Mouse (Mus musculus) myocyte (in vitro differentiated cells): ENCODE results near the gene Asah2. TPM values are rescaled to one million over a fixed set of nuclear protein-coding genes. Genes with fewer than 3 reads are reported as not detected.
"Not testable (repeated sequence)": the region's sequence is repeated elsewhere in the genome, so short reads cannot be mapped to it uniquely, and the experiment has no call there.

Experiments used
- H3K27me3 ChIP-seq: one replicate; pipeline ENCODE4 v1.6.1; 2011; ENCODE audit not compliant: control insufficient read depth, insufficient read depth, insufficient read length
- H3K36me3 ChIP-seq: one replicate; pipeline ENCODE4 v1.6.1; 2011; ENCODE audit not compliant: control insufficient read depth, insufficient read depth
- H3K4me2 ChIP-seq: one replicate; pipeline ENCODE4 v1.6.1; 2011; ENCODE audit warnings: low read depth, control low read depth
- H3K4me3 ChIP-seq: one replicate; pipeline ENCODE4 v1.5.1; 2011; ENCODE audit warnings: mild to moderate bottlenecking, control low read depth, moderate library complexity
- H3K79me2 ChIP-seq: one replicate; pipeline ENCODE4 v1.6.1; 2011; ENCODE audit not compliant: control insufficient read depth, insufficient read depth
- H3ac ChIP-seq: one replicate; pipeline ENCODE4 v1.6.1; 2011; ENCODE audit not compliant: control insufficient read depth, insufficient read length
- CEBPB ChIP-seq: IDR thresholded peaks from 2 replicates; pipeline ENCODE4 v1.6.1; 2011; ENCODE audit warnings: mild to moderate bottlenecking, moderate library complexity; ENCODE audit not compliant: poor library complexity, insufficient read depth, severe bottlenecking
- E2F4 ChIP-seq: IDR thresholded peaks from one replicate; pipeline ENCODE4 v1.6.1; 2011; ENCODE audit warnings: mild to moderate bottlenecking, control low read depth, moderate library complexity; ENCODE audit not compliant: insufficient read depth
- MAX ChIP-seq: IDR thresholded peaks from one replicate; pipeline ENCODE4 v1.6.1; 2011; ENCODE audit warnings: low read depth, mild to moderate bottlenecking, control low read depth
- MYOD1 ChIP-seq, 3 experiments: IDR thresholded peaks; one replicate each; pipeline ENCODE4 v1.6.1; 2011; ENCODE audit warnings: control low read depth in 2 of 3, low read depth in 2 of 3, mild to moderate bottlenecking in 2 of 3, moderate library complexity in 1 of 3; ENCODE audit not compliant: insufficient read length in 2 of 3, control insufficient read depth in 1 of 3
- MYOG ChIP-seq, 3 experiments: IDR thresholded peaks; one replicate each; pipeline ENCODE4 v1.6.1; 2011; ENCODE audit warnings: control low read depth in 2 of 3, low read depth in 2 of 3, mild to moderate bottlenecking in 2 of 3; ENCODE audit not compliant: insufficient read length in 2 of 3, control insufficient read depth in 1 of 3, insufficient read depth in 1 of 3
- POLR2A ChIP-seq: IDR thresholded peaks from one replicate; pipeline ENCODE4 v1.6.1; 2011; ENCODE audit warnings: low read depth, mild to moderate bottlenecking, control low read depth, moderate library complexity; ENCODE audit not compliant: insufficient read length
- POLR2AphosphoS2 ChIP-seq: IDR thresholded peaks from one replicate; pipeline ENCODE4 v1.6.1; 2011; ENCODE audit warnings: low read depth, control low read depth; ENCODE audit not compliant: insufficient read length
- REST ChIP-seq: IDR thresholded peaks from one replicate; pipeline ENCODE4 v1.6.1; 2011; ENCODE audit warnings: mild to moderate bottlenecking, control low read depth, moderate library complexity; ENCODE audit not compliant: insufficient read depth, insufficient read length
- SRF ChIP-seq: IDR thresholded peaks from one replicate; pipeline ENCODE4 v1.6.1; 2011; ENCODE audit warnings: low read depth; ENCODE audit not compliant: control insufficient read depth, insufficient read length
- TCF12 ChIP-seq: IDR thresholded peaks from one replicate; pipeline ENCODE4 v1.6.1; 2011; ENCODE audit warnings: mild to moderate bottlenecking, control low read depth; ENCODE audit not compliant: poor library complexity, insufficient read depth, severe bottlenecking
- TCF3 ChIP-seq: IDR thresholded peaks from one replicate; pipeline ENCODE4 v1.6.1; 2011; ENCODE audit warnings: low read depth, control low read depth; ENCODE audit not compliant: insufficient read length
- USF1 ChIP-seq: IDR thresholded peaks from one replicate; pipeline ENCODE4 v1.6.1; 2011; ENCODE audit warnings: low read depth, mild to moderate bottlenecking, control low read depth, moderate library complexity
- polyA plus RNA-seq: library from polyadenylated mRNA; unstranded; fragments of >200 nt; fragmentation: generic; extraction: Trizol; gene quantifications from one replicate; pipeline ENCODE4 v1.2.1, GENCODE M21; 2012; ENCODE audit warnings: missing spikeins

Asah2 gene
- polyA plus RNA-seq, 1 experiment = 1.1 TPM

DNA sequence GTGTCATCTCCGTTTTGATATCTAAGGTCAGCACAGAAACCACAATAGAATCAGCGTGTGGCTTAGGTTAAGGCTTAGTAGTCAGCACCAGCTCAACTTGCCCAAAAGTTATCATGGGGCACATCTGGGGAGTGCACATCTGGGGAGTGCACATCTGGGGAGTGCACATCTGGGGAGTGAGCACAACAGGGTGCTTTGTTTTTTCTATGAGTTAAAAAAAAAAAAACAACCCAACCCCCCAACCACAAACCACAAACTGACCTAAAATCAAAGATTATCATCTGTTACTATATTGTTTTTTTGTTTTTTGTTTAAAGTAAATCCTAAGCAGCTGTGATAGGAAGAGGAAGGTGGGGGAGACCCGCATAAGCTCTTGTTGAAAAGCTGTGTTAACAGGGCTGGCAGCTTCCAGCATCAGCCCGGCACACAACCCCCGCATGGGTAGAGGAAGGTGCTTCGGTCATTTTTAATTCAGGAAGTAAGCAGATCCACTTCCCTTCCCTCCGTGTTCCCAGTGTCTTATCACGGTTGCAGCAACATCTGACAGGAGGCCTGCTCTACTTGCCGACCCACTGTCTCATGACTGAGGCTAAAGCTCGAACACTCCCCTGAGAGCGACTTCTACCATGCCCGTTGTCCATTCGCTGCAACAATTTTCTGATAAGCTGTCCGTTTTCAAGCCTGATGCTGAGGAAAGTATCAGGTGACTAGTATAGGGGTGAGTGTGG is 30.5 kb upstream of the Asah2 start:
- no peaks in the 10 kb centered on the region for H3K27me3 ChIP-seq
- no peak overlapping the region for H3K4me2 ChIP-seq
- no peaks in the 10 kb centered on the region for H3K79me2 ChIP-seq
- no peak overlapping the region for H3K4me3 ChIP-seq
- TF ChIP-seq MAX (no peak), POLR2AphosphoS2 (no peak)
- H3K36me3 ChIP-seq = peaks cover 3% of the 10 kb centered on the region
- no peak overlapping the region for H3ac ChIP-seq

DNA sequence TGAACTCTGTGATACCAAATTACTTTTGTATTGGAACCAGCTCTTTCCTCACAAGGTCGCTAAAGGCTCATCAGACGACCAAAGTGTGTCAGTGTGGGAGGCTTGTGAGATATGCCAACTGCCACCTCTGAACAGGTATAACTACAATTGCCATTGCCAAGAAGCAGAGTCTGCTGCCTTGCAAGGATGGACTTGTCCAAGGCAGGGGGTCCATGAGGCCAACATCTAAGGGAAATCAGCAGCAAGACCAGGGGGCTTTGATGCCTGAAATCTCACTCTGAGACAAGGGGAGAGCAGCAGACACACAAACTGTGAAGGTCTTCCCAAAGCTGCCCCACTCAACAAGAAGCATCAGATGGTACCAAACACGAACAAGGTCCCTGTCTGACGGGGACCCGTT is 29.9 kb upstream of the Asah2 start:
- Histone ChIP-seq H3K79me2 (no peaks in the 10 kb centered on the region), H3K4me3 (no peak overlapping the region), H3K27me3 (no peaks in the 10 kb centered on the region), H3K36me3 (peaks cover 3% of the 10 kb centered on the region), H3ac (no peak overlapping the region), H3K4me2 (no peak overlapping the region)
- TF ChIP-seq TCF3 (no peak), MYOD1 (IDR thresholded peaks at IDR 0.05; ENCODE audit: control insufficient read depth in 1 of 3, insufficient read length in 2 of 3, low read depth in 2 of 3) (no peak), CEBPB (no peak), E2F4 (no peak), TCF12 (no peak), REST (no peak), SRF (no peak), MYOG (IDR thresholded peaks at IDR 0.05; ENCODE audit: control insufficient read depth in 1 of 3, insufficient read depth in 1 of 3, insufficient read length in 2 of 3, low read depth in 2 of 3) (no peak), POLR2AphosphoS2 (no peak), USF1 (no peak), POLR2A (no peak), MAX (no peak)

GRCm38 (mm10) chr19:32136888-32137625 is 29.0 kb upstream of the Asah2 start:
- Histone ChIP-seq H3K4me3 (no peak overlapping the region), H3ac (no peak overlapping the region), H3K79me2 (no peaks in the 10 kb centered on the region), H3K36me3 (peaks cover 3% of the 10 kb centered on the region), H3K27me3 (no peaks in the 10 kb centered on the region), H3K4me2 (no peak overlapping the region)
- no peak for TF ChIP-seq MYOG (IDR thresholded peaks at IDR 0.05; ENCODE audit: control insufficient read depth in 1 of 3, insufficient read depth in 1 of 3, insufficient read length in 2 of 3, low read depth in 2 of 3)
- TF ChIP-seq REST = no peak
- TF ChIP-seq POLR2AphosphoS2 = no peak
- no peak for TF ChIP-seq E2F4
- TF ChIP-seq TCF12 = no peak

- not testable (repeated sequence) for H3K27me3 ChIP-seq, H3K36me3 ChIP-seq, H3K79me2 ChIP-seq, H3K4me2 ChIP-seq, H3K4me3 ChIP-seq, H3ac ChIP-seq
Measured at GRCm38 (mm10) chr19:32131707-32132488, 23.9 kb upstream of the Asah2 start.

GRCm38 (mm10) chr19:32129281-32129680 is 21.3 kb upstream of the Asah2 start:
- TF ChIP-seq CEBPB (no peak), E2F4 (no peak), TCF3 (no peak), REST (no peak), USF1 (no peak), POLR2A (no peak), TCF12 (no peak), MAX (no peak), SRF (no peak), MYOG (IDR thresholded peaks at IDR 0.05; ENCODE audit: control insufficient read depth in 1 of 3, insufficient read depth in 1 of 3, insufficient read length in 2 of 3, low read depth in 2 of 3) (no peak)
- Histone ChIP-seq H3K36me3 (no peaks in the 10 kb centered on the region), H3ac (no peak overlapping the region), H3K4me2 (no peak overlapping the region), H3K4me3 (no peak overlapping the region), H3K27me3 (no peaks in the 10 kb centered on the region), H3K79me2 (no peaks in the 10 kb centered on the region)
